Mouse (Mus musculus): Measurements from ENCODE around the gene 2310022B05Rik. TPM values are rescaled to one million over a fixed set of nuclear protein-coding genes. Genes with fewer than 3 reads are reported as not detected.

2310022B05Rik gene
- 46.7 TPM for polyA plus RNA-seq (2014; fragmentation: Illumina TruSeq; extraction: RNeasy Lipid Tissue Mini Kit (QIAGEN cat#74804); ENCODE audit: low read depth, low replicate concordance)

GRCm38 (mm10) chr8:124663112-124663873 lies at the start of gene 2310022B05Rik:
2310022B05Rik (minus strand) TSS chr8:124663369.

Other genes with a start within 250 kb of the 2310022B05Rik start
- gene Pgbd5, start 223.7 kb downstream of the 2310022B05Rik start, polyA plus RNA-seq (2014; fragmentation: Illumina TruSeq; extraction: RNeasy Lipid Tissue Mini Kit (QIAGEN cat#74804); ENCODE audit: low read depth, low replicate concordance): 0.50 TPM
- gene Cog2, start 142.6 kb downstream of the 2310022B05Rik start, polyA plus RNA-seq (2014; fragmentation: Illumina TruSeq; extraction: RNeasy Lipid Tissue Mini Kit (QIAGEN cat#74804); ENCODE audit: low read depth, low replicate concordance): 17.8 TPM
- gene Agt, start 93.7 kb downstream of the 2310022B05Rik start, polyA plus RNA-seq (2014; fragmentation: Illumina TruSeq; extraction: RNeasy Lipid Tissue Mini Kit (QIAGEN cat#74804); ENCODE audit: low read depth, low replicate concordance): 5.2 TPM
- gene Capn9, start 87.3 kb downstream of the 2310022B05Rik start, polyA plus RNA-seq (2014; fragmentation: Illumina TruSeq; extraction: RNeasy Lipid Tissue Mini Kit (QIAGEN cat#74804); ENCODE audit: low read depth, low replicate concordance): not detected
- 16.0 TPM for gene Ttc13, start 58.6 kb upstream of the 2310022B05Rik start, polyA plus RNA-seq (2014; fragmentation: Illumina TruSeq; extraction: RNeasy Lipid Tissue Mini Kit (QIAGEN cat#74804); ENCODE audit: low read depth, low replicate concordance)
- 8.5 TPM for gene Arv1, start 58.8 kb upstream of the 2310022B05Rik start, polyA plus RNA-seq (2014; fragmentation: Illumina TruSeq; extraction: RNeasy Lipid Tissue Mini Kit (QIAGEN cat#74804); ENCODE audit: low read depth, low replicate concordance)
- gene Fam89a, start 88.5 kb upstream of the 2310022B05Rik start, polyA plus RNA-seq (2014; fragmentation: Illumina TruSeq; extraction: RNeasy Lipid Tissue Mini Kit (QIAGEN cat#74804); ENCODE audit: low read depth, low replicate concordance): 1.9 TPM
- 1.1 TPM for gene Trim67, start 129.7 kb upstream of the 2310022B05Rik start, polyA plus RNA-seq (2014; fragmentation: Illumina TruSeq; extraction: RNeasy Lipid Tissue Mini Kit (QIAGEN cat#74804); ENCODE audit: low read depth, low replicate concordance)
- 230 TPM for gene Gnpat, start 199.7 kb upstream of the 2310022B05Rik start, polyA plus RNA-seq (2014; fragmentation: Illumina TruSeq; extraction: RNeasy Lipid Tissue Mini Kit (QIAGEN cat#74804); ENCODE audit: low read depth, low replicate concordance)
- 72.8 TPM for gene 2810004N23Rik, start 199.8 kb upstream of the 2310022B05Rik start, polyA plus RNA-seq (2014; fragmentation: Illumina TruSeq; extraction: RNeasy Lipid Tissue Mini Kit (QIAGEN cat#74804); ENCODE audit: low read depth, low replicate concordance)
- gene Exoc8, start 234.3 kb upstream of the 2310022B05Rik start, polyA plus RNA-seq (2014; fragmentation: Illumina TruSeq; extraction: RNeasy Lipid Tissue Mini Kit (QIAGEN cat#74804); ENCODE audit: low read depth, low replicate concordance): 9.3 TPM
- gene Sprtn, start 234.5 kb upstream of the 2310022B05Rik start, polyA plus RNA-seq (2014; fragmentation: Illumina TruSeq; extraction: RNeasy Lipid Tissue Mini Kit (QIAGEN cat#74804); ENCODE audit: low read depth, low replicate concordance): 13.0 TPM

All from heart, adult 10 weeks (tissue).